20 mouse cellular contexts compared by ENCODE assay signal in genomic region chr15:9087421-9087820, GRCm38 (mm10). TPM values are rescaled to one million over a fixed set of nuclear protein-coding genes. Genes with fewer than 3 reads are reported as not detected.
DNase-seq lines count a peak whose midpoint lies in the region; ATAC-seq and TF ChIP-seq lines count a peak whose summit lies in the region.
"Had no signal": no experiment of that assay in that cellular context is flagged by ENCODE, and none has a peak within 500 bp of the region (broad histone marks: within the 10 kb centered on the region; RNA-seq: fewer than 3 reads in every experiment).

No protein-coding gene starts in this region.

- peaks cover 12% of the 10 kb centered on the region; the same call in 1 of the 2 replicates for H3K4me1 ChIP-seq in intestine, embryonic 16.5 days (ENCODE audit: control insufficient read depth, insufficient read depth, low read length)
- peaks cover 8% of the 10 kb centered on the region for H3K4me1 ChIP-seq in intestine, embryonic 15.5 days (replicated peaks)
- peaks cover 15 to 32% of the 10 kb centered on the region in 2 experiments for H3K4me1 ChIP-seq in liver, embryonic 14.5 days (replicated peaks; ENCODE audit: control insufficient read depth in 2 of 2, insufficient read depth in 2 of 2, low read length in 1 of 2)

- DNase-seq in adrenal gland, postnatal 10 days: peak; percentile 0
- no peak for DNase-seq in adrenal gland, postnatal 25 days
- peak; percentile 47 for DNase-seq in ES-CJ7 (ENCODE audit: low read depth, low spot score)
- DNase-seq in liver, embryonic 14.5 days (ENCODE audit: low read depth in 3 of 3, low spot score in 3 of 3): no peak
- no peak for DNase-seq in right cerebral cortex, postnatal 14 days
- DNase-seq in lung, postnatal 25 days (ENCODE audit: low spot score): no peak
- DNase-seq: adrenal gland, adult 2 months; cerebellum, adult 9-10 months; gastrocnemius, postnatal 14 days; kidney, adult 2 months; kidney, postnatal 14 days; lung, adult 2 months; lung, postnatal 4 days; thymus, postnatal 36 days had no signal

- 73% methylated on average over 5 of the region's 5 CpGs for WGBS in intestine, embryonic 16.5 days
- WGBS in intestine, embryonic 15.5 days: 83% methylated on average over 5 of the region's 5 CpGs
- 85% methylated on average over 5 of the region's 5 CpGs for WGBS in liver, embryonic 14.5 days (ENCODE audit: insufficient replicate concordance)

- H3K36me3 ChIP-seq in intestine, embryonic 16.5 days (ENCODE audit: control insufficient read depth, insufficient read depth, low read length): peaks cover 7% of the 10 kb centered on the region; the same call in 1 of the 2 replicates
- 0 out of 2 replicates have a peak, but pooled peaks cover 5% of the 10 kb centered on the region for H3K36me3 ChIP-seq in intestine, embryonic 15.5 days
- peaks cover 92% of the 10 kb centered on the region for H3K36me3 ChIP-seq in liver, embryonic 14.5 days (replicated peaks; ENCODE audit: control insufficient read depth, insufficient read depth, low read depth)

- no peak for TF ChIP-seq CTCF in liver, embryonic 14.5 days (IDR thresholded peaks at IDR 0.05; ENCODE audit: low read depth)

- H3K27me3 ChIP-seq in intestine, embryonic 16.5 days (replicated peaks; ENCODE audit: control insufficient read depth, insufficient read depth, low read length): no peaks in the 10 kb centered on the region
- H3K27me3 ChIP-seq in intestine, embryonic 15.5 days (replicated peaks): no peaks in the 10 kb centered on the region
- no peaks in the 10 kb centered on the region for H3K27me3 ChIP-seq in liver, embryonic 14.5 days (ENCODE audit: control insufficient read depth, insufficient read depth, low read length)
- H3K27me3 ChIP-seq: forebrain, embryonic 12.5 days had no signal

- no peak overlapping the region for H3K4me3 ChIP-seq in intestine, embryonic 16.5 days (ENCODE audit: low read length)
- H3K4me3 ChIP-seq in intestine, embryonic 15.5 days (replicated peaks): no peak overlapping the region
- H3K4me3 ChIP-seq in liver, embryonic 14.5 days (ENCODE audit: insufficient read depth in 1 of 2, low read depth in 2 of 2, low read length in 2 of 2): no peak overlapping the region
- H3K4me3 ChIP-seq: embryonic facial prominence, embryonic 10.5 days; forebrain, embryonic 12.5 days had no signal

- H3K9me3 ChIP-seq in intestine, embryonic 16.5 days (ENCODE audit: control insufficient read depth, low read length): no peaks in the 10 kb centered on the region
- H3K9me3 ChIP-seq in intestine, embryonic 15.5 days: no peaks in the 10 kb centered on the region
- H3K9me3 ChIP-seq in liver, embryonic 14.5 days (ENCODE audit: control insufficient read depth, low read length): no peaks in the 10 kb centered on the region
- H3K9me3 ChIP-seq: embryonic facial prominence, embryonic 10.5 days; forebrain, embryonic 12.5 days had no signal

- no peak for TF ChIP-seq EP300 in liver, embryonic 14.5 days (IDR thresholded peaks at IDR 0.05; ENCODE audit: low read depth)

- no peak for ATAC-seq in intestine, embryonic 16.5 days
- ATAC-seq in intestine, embryonic 15.5 days: no peak
- ATAC-seq in liver, embryonic 14.5 days (ENCODE audit: insufficient read depth): no peak

- H3K27ac ChIP-seq in intestine, embryonic 16.5 days (ENCODE audit: low read length): peak overlapping the region; percentile 91; the same call in 1 of the 2 replicates
- H3K27ac ChIP-seq in intestine, embryonic 15.5 days: no peak overlapping the region
- peak overlapping the region; percentile 69 for H3K27ac ChIP-seq in liver, embryonic 14.5 days
- H3K27ac ChIP-seq: embryonic facial prominence, embryonic 10.5 days; forebrain, embryonic 12.5 days; hindbrain, postnatal 0 days had no signal

- H3K4me2 ChIP-seq in intestine, embryonic 16.5 days (ENCODE audit: low read depth, low read length): no peak overlapping the region
- H3K4me2 ChIP-seq in intestine, embryonic 15.5 days (replicated peaks): no peak overlapping the region
- no peak overlapping the region for H3K4me2 ChIP-seq in liver, embryonic 14.5 days (ENCODE audit: low read depth)
- H3K4me2 ChIP-seq: forebrain, embryonic 12.5 days; midbrain, embryonic 11.5 days had no signal

- no peak overlapping the region for H3K9ac ChIP-seq in intestine, embryonic 16.5 days (ENCODE audit: low read depth, low read length)
- H3K9ac ChIP-seq in intestine, embryonic 15.5 days: no peak overlapping the region
- H3K9ac ChIP-seq in liver, embryonic 14.5 days (replicated peaks): no peak overlapping the region
- H3K9ac ChIP-seq: forebrain, embryonic 12.5 days had no signal

RNA-seq across cellular contexts. Expression of gene Nadk2, which starts 16.4 kb away (rescaled TPM):
- total RNA-seq in adrenal gland, postnatal 10 days (2021): 10 to 100 TPM; 74.0 to 74.3 TPM
- 73.3 and 79.6 TPM in 2 replicates for total RNA-seq in adrenal gland, postnatal 25 days (2021)
- polyA plus RNA-seq in intestine, embryonic 16.5 days (2015; fragmentation: Nextera tagmentation; extraction: Ambion mirVana): 19.7 and 44.7 TPM in 2 replicates
- polyA plus RNA-seq in intestine, embryonic 15.5 days (2015; fragmentation: Nextera tagmentation; extraction: Ambion mirVana): 49.0 and 50.4 TPM in 2 replicates
- 53.8 and 96.0 TPM in 2 replicates for polyA plus RNA-seq in liver, embryonic 14.5 days (2012; rRNA removed)
- 113 and 125 TPM in 2 replicates for polyA plus RNA-seq in liver, embryonic 14.5 days (2014; fragmentation: Nextera tagmentation; extraction: Ambion mirVana)

RNA-seq across cellular contexts. Expression of gene Lmbrd2, which starts 52.9 kb away (rescaled TPM):
- total RNA-seq in adrenal gland, postnatal 10 days (2021): 10 to 100 TPM; 19.2 to 22.5 TPM
- total RNA-seq in adrenal gland, postnatal 25 days (2021): 22.9 and 23.7 TPM in 2 replicates
- polyA plus RNA-seq in intestine, embryonic 16.5 days (2015; fragmentation: Nextera tagmentation; extraction: Ambion mirVana): 3.1 and 3.6 TPM in 2 replicates
- polyA plus RNA-seq in intestine, embryonic 15.5 days (2015; fragmentation: Nextera tagmentation; extraction: Ambion mirVana): 3.4 and 3.9 TPM in 2 replicates
- polyA plus RNA-seq in liver, embryonic 14.5 days (2012; rRNA removed): 2.7 and 3.1 TPM in 2 replicates
- 2.1 and 2.4 TPM in 2 replicates for polyA plus RNA-seq in liver, embryonic 14.5 days (2014; fragmentation: Nextera tagmentation; extraction: Ambion mirVana)

Comparison
In these comparisons a context has a peak if more than half of its experiments do, and no peak if none do; other contexts are left out.
1. DNase-seq: peak in adrenal gland, postnatal 10 days (single experiment) and ES-CJ7 (single experiment); none in adrenal gland, postnatal 25 days (single experiment), liver, embryonic 14.5 days (0 of 3), right cerebral cortex, postnatal 14 days (single experiment) and lung, postnatal 25 days (single experiment).